Mouse (Mus musculus) myocyte (in vitro differentiated cells): ENCODE results near the gene Zfp354b.

Source experiments
- CEBPB ChIP-seq: IDR thresholded peaks from 2 replicates; pipeline ENCODE4 v1.6.1; 2011; ENCODE audit warnings: mild to moderate bottlenecking, moderate library complexity; ENCODE audit not compliant: poor library complexity, insufficient read depth, severe bottlenecking
- E2F4 ChIP-seq: IDR thresholded peaks from one replicate; pipeline ENCODE4 v1.6.1; 2011; ENCODE audit warnings: mild to moderate bottlenecking, control low read depth, moderate library complexity; ENCODE audit not compliant: insufficient read depth
- MAX ChIP-seq: IDR thresholded peaks from one replicate; pipeline ENCODE4 v1.6.1; 2011; ENCODE audit warnings: low read depth, mild to moderate bottlenecking, control low read depth
- MYOD1 ChIP-seq, 3 experiments: IDR thresholded peaks; one replicate each; pipeline ENCODE4 v1.6.1; 2011; ENCODE audit warnings: control low read depth in 2 of 3, low read depth in 2 of 3, mild to moderate bottlenecking in 2 of 3, moderate library complexity in 1 of 3; ENCODE audit not compliant: insufficient read length in 2 of 3, control insufficient read depth in 1 of 3
- MYOG ChIP-seq, 3 experiments: IDR thresholded peaks; one replicate each; pipeline ENCODE4 v1.6.1; 2011; ENCODE audit warnings: control low read depth in 2 of 3, low read depth in 2 of 3, mild to moderate bottlenecking in 2 of 3; ENCODE audit not compliant: insufficient read length in 2 of 3, control insufficient read depth in 1 of 3, insufficient read depth in 1 of 3
- POLR2A ChIP-seq: IDR thresholded peaks from one replicate; pipeline ENCODE4 v1.6.1; 2011; ENCODE audit warnings: low read depth, mild to moderate bottlenecking, control low read depth, moderate library complexity; ENCODE audit not compliant: insufficient read length
- POLR2AphosphoS2 ChIP-seq: IDR thresholded peaks from one replicate; pipeline ENCODE4 v1.6.1; 2011; ENCODE audit warnings: low read depth, control low read depth; ENCODE audit not compliant: insufficient read length
- TCF12 ChIP-seq: IDR thresholded peaks from one replicate; pipeline ENCODE4 v1.6.1; 2011; ENCODE audit warnings: mild to moderate bottlenecking, control low read depth; ENCODE audit not compliant: poor library complexity, insufficient read depth, severe bottlenecking
- TCF3 ChIP-seq: IDR thresholded peaks from one replicate; pipeline ENCODE4 v1.6.1; 2011; ENCODE audit warnings: low read depth, control low read depth; ENCODE audit not compliant: insufficient read length
- USF1 ChIP-seq: IDR thresholded peaks from one replicate; pipeline ENCODE4 v1.6.1; 2011; ENCODE audit warnings: low read depth, mild to moderate bottlenecking, control low read depth, moderate library complexity

DNA sequence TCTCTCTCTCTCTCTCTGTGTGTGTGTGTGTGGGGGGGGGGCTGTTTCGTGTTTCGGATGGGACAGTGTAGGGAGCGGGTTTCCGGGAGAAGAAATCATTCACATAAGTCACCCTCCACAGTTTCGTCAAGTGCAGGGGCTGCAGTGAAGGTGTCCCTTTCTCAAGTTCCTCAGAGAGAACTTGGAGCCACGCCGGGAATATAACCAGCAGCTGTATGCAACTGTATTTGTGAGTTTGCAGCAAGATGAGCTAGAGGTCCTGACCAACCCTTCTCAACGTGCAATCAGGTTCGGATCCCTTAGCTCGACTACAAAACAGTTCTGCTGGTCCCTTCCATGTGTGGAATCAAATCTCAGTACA, 44.5 kb downstream of the Zfp354b start:
- no peak for TF ChIP-seq POLR2AphosphoS2
- no peak for TF ChIP-seq MAX
- no peak for TF ChIP-seq MYOD1 (IDR thresholded peaks at IDR 0.05; ENCODE audit: control insufficient read depth in 1 of 3, insufficient read length in 2 of 3, low read depth in 2 of 3)
- TF ChIP-seq TCF12 = no peak
- TF ChIP-seq MYOG (IDR thresholded peaks at IDR 0.05; ENCODE audit: control insufficient read depth in 1 of 3, insufficient read depth in 1 of 3, insufficient read length in 2 of 3, low read depth in 2 of 3) = no peak
- no peak for TF ChIP-seq POLR2A
- no peak for TF ChIP-seq E2F4
- TF ChIP-seq USF1 = no peak
- no peak for TF ChIP-seq CEBPB
- TF ChIP-seq TCF3 = no peak
